Mouse (Mus musculus) embryo, embryonic 9.5 days (tissue): ENCODE measurements around the gene Olfr965.
"Not testable (repeated sequence)": the region's sequence is repeated elsewhere in the genome, so short reads cannot be mapped to it uniquely, and the experiment has no call there.

ENCODE experiments used
- DNase-seq: peaks from one replicate; pipeline ENCODE4 v3.0.0-alpha.2; 2017; ENCODE audit errors: extremely low spot score

The Olfr965 gene

GRCm38 (mm10) chr9:39711053-39711452, at the start of gene Olfr965:
TSS of gene Olfr965 (plus strand) at chr9:39711353.
- DNase-seq = no peak

- DNase-seq = no peak
These were observed 44.2 kb upstream of the Olfr965 start, which contains the start of gene Olfr963 for GRCm38 (mm10) chr9:39666905-39667304. TSS of gene Olfr963 (plus strand) at chr9:39667205.

- no peak for DNase-seq
These were observed 41.4 kb upstream of the Olfr965 start for GRCm38 (mm10) chr9:39669723-39670122.

- DNase-seq = no peak
These were observed 36.3 kb upstream of the Olfr965 start for GRCm38 (mm10) chr9:39674820-39675219.

GRCm38 (mm10) chr9:39678557-39678956, 32.6 kb upstream of the Olfr965 start:
- no peak for DNase-seq

GRCm38 (mm10) chr9:39679280-39679679, 31.9 kb upstream of the Olfr965 start:
- DNase-seq = no peak

- DNase-seq = not testable (repeated sequence)
These were observed 10.0 kb upstream of the Olfr965 start for GRCm38 (mm10) chr9:39701123-39701522.

GRCm38 (mm10) chr9:39707017-39707416, 4.1 kb upstream of the Olfr965 start, which contains the start of gene Olfr149:
TSS of gene Olfr149 (minus strand) at chr9:39707117.
- no peak for DNase-seq

GRCm38 (mm10) chr9:39708958-39709357, 2.2 kb upstream of the Olfr965 start:
- DNase-seq = no peak

- DNase-seq = no peak
These were observed 19.5 kb downstream of the Olfr965 start, which contains the start of gene Olfr150 for GRCm38 (mm10) chr9:39730678-39731077. TSS of gene Olfr150 (plus strand) at chr9:39730978.

- no peak for DNase-seq
These were observed 29.6 kb downstream of the Olfr965 start for GRCm38 (mm10) chr9:39740741-39741140.

- no peak for DNase-seq
These were observed 34.8 kb downstream of the Olfr965 start, which contains the start of gene Olfr967 for GRCm38 (mm10) chr9:39745949-39746348. TSS of gene Olfr967 (plus strand) at chr9:39746249.

- DNase-seq = no peak
These were observed 35.3 kb downstream of the Olfr965 start for GRCm38 (mm10) chr9:39746428-39746827.
